Mouse (Mus musculus): Measurements from ENCODE around the gene Zfp609.

GRCm38 (mm10) chr9:65786885-65787787, 40.2 kb downstream of the Zfp609 start:
- no peak for TF ChIP-seq CTCF (IDR thresholded peaks at IDR 0.05)
- no peak for TF ChIP-seq POLR2A (IDR thresholded peaks at IDR 0.05; ENCODE audit: insufficient read depth, low read depth, low read length)
- TF ChIP-seq EP300 (IDR thresholded peaks at IDR 0.05; ENCODE audit: insufficient read depth, low read depth, low read length), result no peak

Data from heart, adult 2 months (tissue).